Mouse (Mus musculus): ENCODE data around the gene Kifc5b. TPM values are rescaled to one million over a fixed set of nuclear protein-coding genes. Genes with fewer than 3 reads are reported as not detected.
"Not testable (repeated sequence)": the region's sequence is repeated elsewhere in the genome, so short reads cannot be mapped to it uniquely, and the experiment has no call there.

Kifc5b gene
- polyA plus RNA-seq, 1 experiment: 26.0 TPM

DNA sequence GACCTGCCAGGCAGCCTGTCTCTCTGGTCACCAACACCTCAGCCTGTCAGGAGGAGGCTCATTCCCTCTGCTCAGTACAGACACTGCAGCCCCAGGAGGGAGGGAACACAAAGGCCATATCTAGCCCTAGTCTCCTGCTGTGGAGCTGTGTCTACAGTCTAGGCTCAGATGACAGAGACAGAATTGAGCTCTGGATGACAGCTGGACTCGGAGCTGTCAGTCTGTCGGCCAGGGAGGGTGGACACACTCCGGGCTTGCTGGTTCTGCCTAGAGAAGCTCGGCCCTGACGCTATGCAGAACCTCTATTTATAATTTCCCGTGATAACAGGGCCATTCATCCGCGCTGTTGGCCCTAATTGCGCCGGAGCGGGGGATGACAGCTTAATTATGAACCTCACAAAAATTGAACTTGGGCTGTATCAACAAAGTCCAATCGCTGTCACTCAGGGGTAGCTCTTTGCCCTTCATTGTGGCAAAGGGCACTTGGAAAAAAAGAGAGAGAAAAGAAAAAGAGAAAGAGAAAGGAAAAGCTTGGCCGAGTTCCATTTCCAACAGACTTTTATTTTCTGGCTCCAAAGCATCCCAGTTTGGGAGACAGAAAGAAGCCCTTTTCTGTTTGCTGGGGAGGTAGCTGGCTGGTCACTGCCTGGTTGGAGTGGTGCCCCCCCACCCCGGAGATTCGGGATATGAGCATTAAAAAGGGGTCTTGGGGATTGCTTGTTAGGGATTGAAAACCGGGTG, 24.1 kb upstream of the Kifc5b start:
- no peaks in the 10 kb centered on the region for H3K36me3 ChIP-seq (ENCODE audit: control insufficient read depth, insufficient read depth, low read length)
- DNase-seq: no peak
- no peaks in the 10 kb centered on the region for H3K27me3 ChIP-seq (ENCODE audit: control insufficient read depth, insufficient read depth, low read length)
- no peak overlapping the region for H3K27ac ChIP-seq (ENCODE audit: control insufficient read depth, insufficient read depth, low read length)
- H3K4me3 ChIP-seq (ENCODE audit: control insufficient read depth, insufficient read depth, low read length): no peak overlapping the region
- no peak for TF ChIP-seq POLR2A (IDR thresholded peaks at IDR 0.05; ENCODE audit: control insufficient read depth, extremely low read depth, insufficient read depth, low read length, poor library complexity)
- no peak for TF ChIP-seq CTCF (IDR thresholded peaks at IDR 0.05; ENCODE audit: borderline replicate concordance, control insufficient read depth, extremely low read depth, insufficient read depth, low read length, poor library complexity)
- peaks cover 13% of the 10 kb centered on the region for H3K4me1 ChIP-seq (replicated peaks; ENCODE audit: control insufficient read depth, insufficient read depth, low read length)
- WGBS: 85% methylated on average over 16 of the region's 16 CpGs

DNA sequence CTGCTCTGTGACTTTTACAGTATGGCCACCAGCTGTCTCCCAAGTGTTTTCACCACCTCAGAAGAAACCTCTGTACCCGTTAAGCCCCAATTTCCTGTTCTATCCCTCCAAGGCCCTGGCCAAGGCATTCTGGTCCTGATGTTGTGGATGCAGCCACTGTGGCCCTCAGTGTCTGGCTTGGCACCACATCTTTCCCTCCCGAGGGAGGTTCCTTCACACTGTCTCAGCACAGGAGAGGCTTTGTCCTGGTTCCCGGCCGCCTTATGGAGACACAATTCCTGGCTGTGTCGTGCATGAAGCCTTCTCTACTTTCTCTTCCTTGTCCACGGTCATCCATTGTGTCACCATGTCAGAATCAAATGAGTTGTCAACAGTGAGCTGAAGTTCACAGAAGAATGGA, 23.4 kb upstream of the Kifc5b start:
- Histone ChIP-seq H3K27me3 (ENCODE audit: control insufficient read depth, insufficient read depth, low read length) (no peaks in the 10 kb centered on the region), H3K4me3 (ENCODE audit: control insufficient read depth, insufficient read depth, low read length) (no peak overlapping the region), H3K4me1 (replicated peaks; ENCODE audit: control insufficient read depth, insufficient read depth, low read length) (peaks cover 13% of the 10 kb centered on the region), H3K27ac (ENCODE audit: control insufficient read depth, insufficient read depth, low read length) (no peak overlapping the region), H3K36me3 (ENCODE audit: control insufficient read depth, insufficient read depth, low read length) (no peaks in the 10 kb centered on the region)
- WGBS: 64% methylated on average over 6 of the region's 6 CpGs
- no peak for TF ChIP-seq CTCF (IDR thresholded peaks at IDR 0.05; ENCODE audit: borderline replicate concordance, control insufficient read depth, extremely low read depth, insufficient read depth, low read length, poor library complexity)
- no peak for TF ChIP-seq POLR2A (IDR thresholded peaks at IDR 0.05; ENCODE audit: control insufficient read depth, extremely low read depth, insufficient read depth, low read length, poor library complexity)
- DNase-seq: no peak

- no peak for DNase-seq
- Histone ChIP-seq H3K27ac (ENCODE audit: control insufficient read depth, insufficient read depth, low read length) (no peak overlapping the region), H3K36me3 (ENCODE audit: control insufficient read depth, insufficient read depth, low read length) (no peaks in the 10 kb centered on the region), H3K27me3 (ENCODE audit: control insufficient read depth, insufficient read depth, low read length) (no peaks in the 10 kb centered on the region), H3K4me3 (ENCODE audit: control insufficient read depth, insufficient read depth, low read length) (no peak overlapping the region), H3K4me1 (replicated peaks; ENCODE audit: control insufficient read depth, insufficient read depth, low read length) (peaks cover 13% of the 10 kb centered on the region)
- TF ChIP-seq POLR2A (IDR thresholded peaks at IDR 0.05; ENCODE audit: control insufficient read depth, extremely low read depth, insufficient read depth, low read length, poor library complexity) (no peak), CTCF (IDR thresholded peaks at IDR 0.05; ENCODE audit: borderline replicate concordance, control insufficient read depth, extremely low read depth, insufficient read depth, low read length, poor library complexity) (no peak)
- WGBS: 23% methylated on average over 6 of the region's 6 CpGs
Measured at GRCm38 (mm10) chr17:26894342-26894741, 22.5 kb upstream of the Kifc5b start.

DNA sequence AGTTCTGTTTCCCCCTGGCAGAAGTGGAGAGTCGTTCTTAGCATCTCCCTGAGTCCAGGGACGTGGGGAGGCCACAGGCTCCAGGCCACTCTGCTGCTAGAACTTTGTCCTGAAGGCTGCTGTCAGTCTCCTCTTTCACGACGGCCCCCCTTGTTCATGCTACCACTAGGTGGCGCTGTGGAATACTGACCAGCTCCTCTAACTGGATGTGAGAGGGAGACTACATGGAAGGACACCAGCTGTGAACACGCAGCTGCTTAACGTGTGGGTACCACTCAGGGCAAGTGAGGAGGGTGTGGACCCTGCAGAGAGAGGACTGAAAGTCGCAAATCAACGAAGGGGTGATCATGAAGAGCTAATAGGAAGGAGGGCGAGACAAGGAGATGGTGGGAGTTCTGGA, 21.3 kb upstream of the Kifc5b start:
- Histone ChIP-seq H3K27ac (ENCODE audit: control insufficient read depth, insufficient read depth, low read length) (no peak overlapping the region), H3K4me1 (replicated peaks; ENCODE audit: control insufficient read depth, insufficient read depth, low read length) (peaks cover 13% of the 10 kb centered on the region), H3K27me3 (ENCODE audit: control insufficient read depth, insufficient read depth, low read length) (no peaks in the 10 kb centered on the region), H3K36me3 (ENCODE audit: control insufficient read depth, insufficient read depth, low read length) (no peaks in the 10 kb centered on the region), H3K4me3 (ENCODE audit: control insufficient read depth, insufficient read depth, low read length) (no peak overlapping the region)
- WGBS: 20% methylated on average over 10 of the region's 10 CpGs
- TF ChIP-seq POLR2A (IDR thresholded peaks at IDR 0.05; ENCODE audit: control insufficient read depth, extremely low read depth, insufficient read depth, low read length, poor library complexity) (no peak), CTCF (IDR thresholded peaks at IDR 0.05; ENCODE audit: borderline replicate concordance, control insufficient read depth, extremely low read depth, insufficient read depth, low read length, poor library complexity) (peak; percentile 78; the same call in 1 of the 2 replicates)
- DNase-seq: peak; percentile 67

GRCm38 (mm10) chr17:26900916-26901315, 16.0 kb upstream of the Kifc5b start:
- DNase-seq: no peak
- Histone ChIP-seq H3K36me3 (ENCODE audit: control insufficient read depth, insufficient read depth, low read length) (no peaks in the 10 kb centered on the region), H3K4me3 (ENCODE audit: control insufficient read depth, insufficient read depth, low read length) (no peak overlapping the region), H3K27ac (ENCODE audit: control insufficient read depth, insufficient read depth, low read length) (no peak overlapping the region), H3K27me3 (ENCODE audit: control insufficient read depth, insufficient read depth, low read length) (no peaks in the 10 kb centered on the region), H3K4me1 (replicated peaks; ENCODE audit: control insufficient read depth, insufficient read depth, low read length) (no peaks in the 10 kb centered on the region)
- 93% methylated on average over 6 of the region's 6 CpGs for WGBS
- TF ChIP-seq CTCF (IDR thresholded peaks at IDR 0.05; ENCODE audit: borderline replicate concordance, control insufficient read depth, extremely low read depth, insufficient read depth, low read length, poor library complexity): no peak
- no peak for TF ChIP-seq POLR2A (IDR thresholded peaks at IDR 0.05; ENCODE audit: control insufficient read depth, extremely low read depth, insufficient read depth, low read length, poor library complexity)

- TF ChIP-seq CTCF (IDR thresholded peaks at IDR 0.05; ENCODE audit: borderline replicate concordance, control insufficient read depth, extremely low read depth, insufficient read depth, low read length, poor library complexity): no peak
- no peak for TF ChIP-seq POLR2A (IDR thresholded peaks at IDR 0.05; ENCODE audit: control insufficient read depth, extremely low read depth, insufficient read depth, low read length, poor library complexity)
- no peak for DNase-seq
- Histone ChIP-seq H3K4me1 (replicated peaks; ENCODE audit: control insufficient read depth, insufficient read depth, low read length) (no peaks in the 10 kb centered on the region), H3K4me3 (ENCODE audit: control insufficient read depth, insufficient read depth, low read length) (no peak overlapping the region), H3K27ac (ENCODE audit: control insufficient read depth, insufficient read depth, low read length) (no peak overlapping the region), H3K36me3 (ENCODE audit: control insufficient read depth, insufficient read depth, low read length) (no peaks in the 10 kb centered on the region), H3K27me3 (ENCODE audit: control insufficient read depth, insufficient read depth, low read length) (no peaks in the 10 kb centered on the region)
- WGBS: 68% methylated on average over 5 of the region's 5 CpGs
Measured at GRCm38 (mm10) chr17:26904320-26904719, 12.6 kb upstream of the Kifc5b start.

- DNase-seq; H3K27ac ChIP-seq (ENCODE audit: control insufficient read depth, insufficient read depth, low read length); H3K4me1 ChIP-seq (replicated peaks; ENCODE audit: control insufficient read depth, insufficient read depth, low read length); H3K27me3 ChIP-seq (ENCODE audit: control insufficient read depth, insufficient read depth, low read length); H3K36me3 ChIP-seq (ENCODE audit: control insufficient read depth, insufficient read depth, low read length); H3K4me3 ChIP-seq (ENCODE audit: control insufficient read depth, insufficient read depth, low read length): not testable (repeated sequence)
- 91% methylated on average over 15 of the region's 15 CpGs for WGBS
Measured at GRCm38 (mm10) chr17:26907506-26907905, 9.4 kb upstream of the Kifc5b start.
